Mouse (Mus musculus) right cerebral cortex, postnatal 10 days (tissue): ENCODE measurements at regions not wholly inside any gene's neighbourhood (a gene's known extent, or its start where the extent isn't known, plus 50 kb on each side); places are given as distances from the start of the nearest gene placed in this dataset.
A peak's percentile ranks its signal among the peaks of the same experiment; 100 is the strongest.
"Not testable (repeated sequence)": the region's sequence is repeated elsewhere in the genome, so short reads cannot be mapped to it uniquely, and the experiment has no call there.

Source experiments
- DNase-seq, 2 experiments: peaks; one replicate each; pipeline ENCODE4 v3.0.0; 2021; ENCODE audit warnings: low spot score in 2 of 2

DNA sequence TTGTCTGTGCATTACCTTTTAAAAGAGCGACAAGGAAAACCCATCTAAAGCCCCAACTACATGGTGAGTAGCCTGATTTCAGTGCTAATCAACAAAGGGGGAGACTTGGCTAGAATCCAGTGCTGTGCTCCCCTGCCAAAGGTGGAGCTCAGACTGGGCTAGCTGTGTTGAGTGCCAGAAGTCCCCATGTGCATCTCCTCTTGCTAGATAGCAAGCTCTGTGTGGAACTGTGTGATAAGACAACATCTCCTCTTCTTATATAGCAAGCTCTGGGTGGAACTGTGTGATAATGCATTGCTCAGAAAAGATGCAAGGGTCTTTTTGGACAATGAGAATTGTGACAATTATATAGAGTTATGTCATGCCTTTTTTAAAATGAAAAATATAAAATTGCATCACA lies 741.4 kb downstream of the Adam6a start:
- DNase-seq, result no peak

- DNase-seq, result no peak
Observed at GRCm38 (mm10) chr12:114287041-114287440, 743.3 kb downstream of the Adam6a start.

DNA sequence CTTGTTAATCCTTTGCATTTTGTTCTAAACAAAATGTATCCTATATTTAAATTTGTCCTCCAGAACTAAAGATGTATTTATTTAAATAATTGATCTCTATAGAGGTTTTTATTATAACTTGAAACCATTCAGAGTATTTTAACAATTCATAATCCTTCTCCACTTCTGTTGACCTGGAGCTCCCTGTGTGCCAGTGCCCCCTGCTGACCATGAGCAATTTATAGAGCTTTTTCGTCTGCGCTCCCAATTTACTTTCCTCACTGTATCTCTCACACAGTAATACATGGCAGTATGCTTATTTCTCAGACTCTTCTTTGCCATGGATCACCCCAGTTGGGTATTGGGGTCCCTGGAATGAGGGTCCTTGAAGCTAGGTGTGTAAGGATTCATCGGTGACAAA lies 747.4 kb downstream of the Adam6a start:
- no peak for DNase-seq

GRCm38 (mm10) chr12:114299771-114300170 lies 756.1 kb downstream of the Adam6a start:
- DNase-seq, result no peak

DNA sequence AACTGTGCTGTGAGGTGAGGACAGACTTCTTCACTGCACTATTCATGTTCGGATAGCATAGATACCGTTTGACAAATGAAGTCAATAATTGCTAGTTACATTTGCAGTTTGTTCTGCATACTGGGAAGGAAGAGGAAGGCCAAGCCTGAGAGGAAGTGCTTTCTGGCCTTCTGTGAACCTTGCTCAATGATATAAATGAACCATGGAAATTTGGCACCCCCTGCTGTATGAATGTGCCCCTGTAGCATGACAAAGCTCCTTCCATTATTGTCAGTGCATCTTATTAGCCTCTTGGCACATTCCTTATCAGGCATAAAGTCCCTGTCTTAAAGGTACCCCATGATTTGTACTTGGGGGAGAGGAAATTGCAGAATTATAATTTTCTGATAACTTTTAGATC lies 758.0 kb downstream of the Adam6a start:
- no peak for DNase-seq

DNA sequence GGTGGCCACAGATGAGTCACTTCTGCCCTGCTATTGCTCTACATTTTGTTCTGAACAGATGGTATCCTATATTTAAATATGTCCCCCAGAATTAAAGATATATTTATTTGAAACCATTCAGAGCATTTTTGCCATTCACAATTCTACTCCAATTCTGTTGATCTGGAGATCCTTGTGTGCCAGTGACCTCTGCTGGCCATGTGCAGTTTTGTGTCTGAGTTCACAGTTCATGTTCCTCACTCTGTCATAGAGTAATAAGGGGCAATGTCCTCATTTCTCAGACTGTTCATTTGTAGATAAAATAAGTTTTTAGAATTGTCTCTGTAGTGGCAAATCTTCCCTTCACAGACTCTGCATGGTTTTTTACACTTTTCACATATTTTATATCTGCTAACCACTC lies 788.8 kb downstream of the Adam6a start:
- no peak for DNase-seq

GRCm38 (mm10) chr12:114366276-114366675 lies 822.6 kb downstream of the Adam6a start:
- no peak for DNase-seq

DNA sequence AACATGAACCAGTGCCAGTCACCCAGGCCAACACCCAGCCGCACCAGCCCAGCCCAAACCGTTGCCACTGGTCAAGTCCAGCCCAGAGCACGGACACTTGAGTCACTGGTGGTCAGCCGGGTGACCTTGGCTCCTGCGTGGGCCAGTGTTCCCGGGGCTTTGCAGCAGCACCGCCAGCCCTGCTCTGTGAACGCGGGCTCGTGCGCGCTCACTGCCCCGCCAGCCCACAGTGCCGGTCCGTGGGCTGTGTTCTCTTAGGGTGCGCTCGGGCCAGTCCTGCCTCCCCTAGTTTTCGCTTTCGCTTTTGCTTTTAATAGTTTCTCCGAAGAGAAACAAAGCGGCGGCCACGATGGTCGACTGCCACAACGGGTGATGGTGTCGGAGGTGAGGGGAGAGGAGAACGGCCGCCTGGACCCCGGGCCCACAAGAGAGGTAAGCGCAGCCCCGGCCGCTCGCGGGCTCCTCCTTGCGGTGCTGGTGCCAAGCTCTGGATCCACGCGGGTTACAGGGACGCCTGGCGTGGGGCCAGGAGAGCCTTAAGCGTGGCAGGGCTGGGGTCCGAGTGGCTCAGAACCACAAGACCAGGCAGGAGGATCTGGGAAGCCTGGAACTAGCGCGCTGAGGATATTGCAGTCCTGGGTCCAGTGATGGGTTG lies 835.1 kb downstream of the Adam6a start:
- DNase-seq, result peak; percentile 15 to 21

GRCm38 (mm10) chr12:114391447-114391846 lies 847.7 kb downstream of the Adam6a start:
- no peak for DNase-seq

DNA sequence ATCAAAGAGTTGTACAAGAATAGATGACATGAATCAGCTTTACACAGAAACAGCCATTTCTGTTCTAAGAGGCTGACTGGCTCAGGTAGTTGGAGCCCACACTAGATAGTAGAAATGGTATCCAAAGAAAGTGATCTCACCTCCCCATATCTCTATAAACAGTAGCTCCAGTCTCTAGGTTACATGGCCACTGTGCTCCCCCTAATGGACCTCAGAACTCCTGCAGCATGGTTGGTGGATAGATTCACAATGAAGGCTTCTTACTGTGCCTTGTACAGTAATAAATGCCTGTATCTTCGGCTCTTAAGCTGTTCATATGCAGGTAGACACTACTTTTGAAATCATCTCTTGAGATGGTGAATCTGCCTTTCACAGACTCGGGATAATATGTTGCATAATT lies 862.5 kb downstream of the Adam6a start:
- no peak for DNase-seq

GRCm38 (mm10) chr12:114434529-114434928 lies 890.8 kb downstream of the Adam6a start:
- DNase-seq, result no peak

- no peak for DNase-seq
Observed at GRCm38 (mm10) chr12:114462037-114462436, 918.3 kb downstream of the Adam6a start.

DNA sequence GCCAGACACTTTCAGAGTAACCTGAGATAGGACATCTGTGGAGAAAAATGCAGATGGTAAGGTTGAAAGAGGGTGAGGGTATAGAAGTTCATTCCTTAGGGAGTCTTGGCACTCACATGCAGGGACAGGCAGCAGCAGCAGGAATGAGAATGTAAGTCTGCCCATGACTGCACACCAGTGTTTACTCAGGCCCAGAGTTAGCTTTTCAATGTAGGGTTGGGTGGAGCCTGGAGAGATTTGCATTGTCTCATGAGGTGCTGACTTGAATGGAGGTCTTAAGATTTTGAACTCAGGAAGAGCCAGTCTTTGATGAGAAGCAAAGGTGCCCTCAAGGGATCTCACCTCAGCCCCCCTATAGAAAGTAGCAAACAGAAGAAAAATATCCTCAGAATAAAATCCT lies 918.9 kb downstream of the Adam6a start:
- DNase-seq, result no peak

DNA sequence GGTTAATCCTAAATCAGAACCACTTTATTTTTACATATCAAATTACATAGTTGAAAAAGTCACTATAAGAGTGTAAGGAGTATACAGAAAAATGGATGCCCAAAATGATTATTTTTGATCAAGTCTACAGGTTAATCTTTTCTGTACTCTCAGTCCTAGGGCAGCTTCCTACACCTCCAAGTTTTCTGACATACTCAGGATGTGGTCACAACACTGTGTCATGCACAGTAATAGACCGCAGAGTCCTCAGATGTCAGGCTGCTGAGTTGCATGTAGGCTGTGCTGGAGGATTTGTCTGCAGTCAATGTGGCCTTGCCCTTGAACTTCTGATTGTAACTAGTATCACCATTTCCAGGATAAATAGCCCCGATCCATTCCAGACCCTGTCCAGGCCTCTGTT lies 925.1 kb downstream of the Adam6a start:
- DNase-seq, result no peak

GRCm38 (mm10) chr12:114472678-114473077 lies 929.0 kb downstream of the Adam6a start:
- DNase-seq, result not testable (repeated sequence)

GRCm38 (mm10) chr12:114478741-114479140 lies 935.0 kb downstream of the Adam6a start:
- DNase-seq, result no peak

DNA sequence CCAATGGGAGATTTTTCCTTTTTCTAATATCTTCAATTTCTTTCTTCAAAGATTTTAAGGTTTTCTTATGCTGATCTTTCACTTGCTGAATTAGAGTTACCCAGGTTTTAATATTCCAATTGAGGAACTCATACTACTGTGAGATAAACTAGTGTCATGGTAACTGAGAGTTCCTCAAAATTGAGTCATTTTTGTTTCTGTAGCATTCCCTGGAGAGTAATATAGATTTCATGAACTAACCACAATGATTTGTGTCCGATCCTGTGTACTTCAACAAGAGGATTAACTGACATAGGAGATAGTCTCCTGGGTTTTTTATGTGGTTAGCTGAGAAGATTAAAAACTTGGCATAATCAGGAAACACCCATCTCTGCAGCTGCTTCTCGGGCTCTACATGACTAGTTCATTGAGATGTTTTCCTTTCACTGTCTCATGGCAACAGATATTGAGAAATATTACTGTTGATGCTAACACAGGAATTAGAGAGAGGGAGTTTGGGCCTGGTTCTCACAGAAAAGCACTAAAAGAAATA lies 949.9 kb downstream of the Adam6a start:
- DNase-seq, result not testable (repeated sequence)

GRCm38 (mm10) chr12:114495741-114496140 lies 952.0 kb downstream of the Adam6a start:
- no peak for DNase-seq

- no peak for DNase-seq
Observed at GRCm38 (mm10) chr12:114513143-114513542, 969.4 kb downstream of the Adam6a start.

GRCm38 (mm10) chr12:114542094-114542493 lies 998.4 kb downstream of the Adam6a start:
- DNase-seq, result not testable (repeated sequence)

DNA sequence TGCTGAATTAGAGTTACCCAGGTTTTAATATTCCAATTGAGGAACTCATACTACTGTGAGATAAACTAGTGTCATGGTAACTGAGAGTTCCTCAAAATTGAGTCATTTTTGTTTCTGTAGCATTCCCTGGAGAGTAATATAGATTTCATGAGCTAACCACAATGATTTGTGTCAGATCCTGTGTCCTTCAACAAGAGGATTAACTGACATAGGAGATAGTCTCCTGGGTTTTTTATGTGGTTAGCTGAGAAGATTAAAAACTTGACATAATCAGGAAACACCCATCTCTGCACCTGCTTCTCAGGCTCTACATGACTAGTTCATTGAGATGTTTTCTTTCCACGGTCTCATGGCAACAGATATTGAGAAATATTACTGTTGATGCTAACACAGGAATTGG lies 1001.2 kb downstream of the Adam6a start:
- DNase-seq, result not testable (repeated sequence)

DNA sequence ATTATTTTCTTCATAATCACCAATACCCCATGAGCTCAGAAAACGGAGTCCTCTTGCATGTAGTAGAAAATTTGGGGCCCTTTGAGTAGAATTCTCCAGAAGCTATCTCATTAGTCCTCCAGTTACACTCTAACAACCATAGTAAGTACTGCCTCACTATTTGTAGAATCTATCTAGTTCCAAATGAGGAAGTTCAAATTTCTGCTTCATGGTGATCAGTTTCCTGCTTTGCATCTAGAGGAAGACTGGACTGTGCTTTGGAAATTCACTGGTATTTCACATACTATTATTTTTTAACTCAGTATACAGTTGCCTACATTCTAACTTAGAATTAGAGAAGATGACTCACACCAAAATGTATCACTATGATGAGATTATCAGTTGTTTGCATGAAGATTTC lies 1018.7 kb downstream of the Adam6a start:
- no peak for DNase-seq

- no peak for DNase-seq
Observed at GRCm38 (mm10) chr12:114562978-114563377, 1019.3 kb downstream of the Adam6a start.

DNA sequence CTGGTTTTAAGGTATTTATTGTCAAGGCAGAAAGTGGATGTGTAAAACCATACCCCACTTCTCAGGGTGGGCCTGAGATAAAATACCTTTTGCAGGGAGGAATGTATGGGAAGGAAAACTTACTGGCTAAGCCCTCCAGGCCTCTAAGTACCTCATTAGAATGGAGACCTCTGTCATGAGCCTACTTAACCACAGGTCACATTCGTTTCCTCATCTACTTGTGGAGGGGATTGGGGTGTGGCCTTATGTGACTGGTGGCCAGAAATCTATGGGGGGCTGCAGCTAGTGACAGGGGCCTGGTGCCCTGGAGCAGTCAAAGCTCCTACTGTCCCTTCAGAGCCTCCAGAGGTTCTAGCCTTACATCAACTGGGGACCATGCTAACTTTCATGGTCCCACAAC lies 1020.0 kb downstream of the Adam6a start:
- no peak for DNase-seq
